Mouse (Mus musculus) frontal cortex, postnatal 14 days (tissue): ENCODE results near the gene Btbd6.

Experiments used
- DNase-seq, 2 experiments: peaks; one replicate each; pipeline ENCODE4 v3.0.0; 2022; ENCODE audit warnings: low spot score in 2 of 2

Gene Btbd6

DNA sequence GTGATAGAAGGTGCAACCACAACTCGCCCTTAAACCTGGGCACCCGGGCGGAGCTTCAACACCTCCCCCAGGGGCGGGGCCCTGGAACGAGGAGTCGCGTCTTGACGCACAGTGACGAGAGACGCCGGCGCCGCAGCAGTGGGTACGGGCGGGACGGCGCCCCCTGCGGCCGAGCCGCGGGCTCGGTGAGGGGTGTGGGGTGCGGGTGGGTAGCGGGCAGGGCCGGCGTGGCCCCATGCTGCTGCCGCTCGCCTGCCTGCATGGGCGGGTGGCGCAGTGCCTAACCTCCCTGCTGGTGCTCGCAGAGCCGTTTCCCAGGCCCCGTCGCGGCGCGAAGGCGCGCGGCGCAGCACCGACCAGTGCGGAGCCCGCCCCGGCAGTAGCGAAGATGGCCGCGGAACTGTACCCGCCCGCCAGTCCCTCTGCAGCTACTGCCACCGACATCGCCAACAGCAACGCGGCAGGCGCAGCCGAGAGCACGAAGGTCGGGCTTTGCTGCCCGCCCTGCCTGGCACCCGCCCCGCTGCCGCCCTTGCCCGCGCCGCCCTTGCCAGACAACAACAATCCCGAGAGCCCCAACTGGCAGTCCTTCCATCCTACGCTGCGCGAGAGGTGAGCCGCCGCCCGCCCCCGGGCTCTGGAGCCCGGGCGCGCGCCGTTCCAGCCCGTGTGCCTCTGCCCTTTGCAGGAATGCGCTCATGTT is at the start of gene Btbd6:
Btbd6 (plus strand) TSS at position 112 of the 703 bp plus-strand sequence.
- DNase-seq, result peak; percentile 80 to 85

- no peak for DNase-seq
Observed at GRCm38 (mm10) chr12:112927265-112927664, 49.0 kb upstream of the Btbd6 start.

DNA sequence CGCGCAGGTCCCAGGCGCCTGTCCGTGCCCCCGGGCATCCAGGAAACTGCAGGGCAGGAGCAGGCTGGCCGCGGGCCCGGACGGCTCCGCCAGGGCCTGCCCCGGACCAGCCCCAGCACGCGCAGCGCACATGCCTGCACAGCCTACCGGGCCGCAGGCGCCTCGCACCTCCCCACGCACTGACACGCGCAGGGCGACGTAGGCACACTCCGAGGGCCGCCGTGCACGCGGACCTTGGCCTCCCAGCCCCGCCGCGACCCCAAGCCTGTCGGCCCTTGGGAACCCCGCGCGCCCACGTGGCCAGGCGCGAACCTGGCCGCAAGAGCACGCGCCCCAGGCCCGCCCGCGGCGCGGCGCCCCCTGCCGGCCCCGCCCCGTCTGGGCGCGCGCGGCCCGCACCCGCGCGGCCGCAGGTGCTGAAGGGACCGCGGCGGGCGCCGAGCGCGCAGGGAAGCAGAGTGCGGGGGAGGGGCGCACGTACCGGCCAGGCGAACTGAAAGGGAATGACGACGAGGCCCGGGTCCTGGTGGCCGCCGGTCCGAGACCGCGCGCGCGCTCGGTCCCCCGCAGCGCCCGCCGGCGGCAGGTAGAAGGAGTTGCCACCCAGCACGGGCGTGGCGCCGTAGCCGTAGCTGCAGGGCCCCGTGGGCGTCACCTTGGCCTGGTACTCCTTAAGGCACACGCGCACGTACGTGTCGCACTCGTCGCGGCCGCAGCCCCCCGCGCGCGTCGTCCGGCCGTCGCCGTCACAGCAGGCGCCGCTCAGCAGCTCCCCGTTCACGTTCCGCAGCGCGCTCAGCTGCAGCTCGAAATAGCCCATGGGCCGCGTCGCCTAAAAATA is 47.7 kb upstream of the Btbd6 start:
- peak; percentile 57 to 64 for DNase-seq

DNA sequence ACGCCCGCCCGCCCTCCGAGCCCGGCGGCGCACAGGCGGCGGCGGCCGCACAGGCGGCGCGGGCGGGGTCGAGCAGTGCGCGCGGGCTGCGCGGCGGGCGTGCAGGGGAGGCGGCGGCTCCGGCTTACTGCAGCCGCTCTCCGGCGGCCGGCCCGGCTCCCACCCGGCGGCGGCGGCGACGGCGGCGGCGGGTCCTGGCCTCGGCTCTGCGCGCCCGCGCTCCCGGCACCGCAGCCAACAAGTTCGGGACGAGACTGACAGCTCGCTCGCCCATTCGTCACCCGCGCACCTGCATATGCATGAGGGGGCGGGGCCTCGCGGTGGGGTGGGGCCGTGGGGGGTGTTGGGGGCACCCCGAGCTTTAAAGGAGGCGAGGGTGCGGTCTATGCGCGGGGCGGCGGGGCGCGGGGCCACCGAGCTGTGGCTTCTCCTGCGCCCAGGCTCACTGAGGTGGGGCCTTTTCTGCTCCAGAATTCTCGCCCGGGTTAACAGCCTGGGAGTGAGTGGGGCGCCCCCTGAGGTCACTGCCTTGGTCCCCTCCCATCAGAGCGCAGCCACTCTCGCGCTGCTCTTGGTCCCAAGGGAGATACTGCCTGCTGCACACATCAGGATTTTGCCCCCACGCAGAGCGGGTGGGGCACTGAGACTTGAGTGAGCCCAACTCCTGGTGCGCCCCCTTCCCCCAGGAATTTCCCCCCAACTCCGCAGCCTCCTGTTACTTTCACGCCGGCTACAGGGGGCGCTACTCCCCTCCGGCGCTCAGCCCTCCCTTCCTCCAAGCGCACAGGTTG is 46.5 kb upstream of the Btbd6 start, which contains the start of gene Jag2:
Jag2 (minus strand) TSS at position 215 of the 791 bp plus-strand sequence.
- DNase-seq, result peak; percentile 59 to 60

DNA sequence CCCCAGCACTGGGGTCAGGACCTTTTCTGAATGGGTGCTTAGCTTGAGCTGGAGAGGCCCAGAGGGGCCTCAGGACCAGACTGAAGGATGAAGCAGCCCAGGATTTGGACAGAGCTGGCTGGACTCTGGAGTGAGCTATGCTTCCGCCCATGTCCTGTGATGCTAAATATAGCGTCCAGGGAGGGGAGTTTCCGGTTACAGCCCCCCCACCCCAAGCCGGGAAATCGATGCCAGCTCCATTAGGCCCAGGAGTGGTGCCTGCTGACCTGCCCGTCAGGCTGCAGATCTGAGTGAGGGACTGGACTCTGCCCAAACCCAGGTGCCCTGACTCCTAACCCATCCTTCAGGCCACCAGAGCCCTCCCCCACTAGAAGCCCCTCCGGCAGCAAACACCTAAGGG is 43.6 kb upstream of the Btbd6 start:
- DNase-seq, result no peak

DNA sequence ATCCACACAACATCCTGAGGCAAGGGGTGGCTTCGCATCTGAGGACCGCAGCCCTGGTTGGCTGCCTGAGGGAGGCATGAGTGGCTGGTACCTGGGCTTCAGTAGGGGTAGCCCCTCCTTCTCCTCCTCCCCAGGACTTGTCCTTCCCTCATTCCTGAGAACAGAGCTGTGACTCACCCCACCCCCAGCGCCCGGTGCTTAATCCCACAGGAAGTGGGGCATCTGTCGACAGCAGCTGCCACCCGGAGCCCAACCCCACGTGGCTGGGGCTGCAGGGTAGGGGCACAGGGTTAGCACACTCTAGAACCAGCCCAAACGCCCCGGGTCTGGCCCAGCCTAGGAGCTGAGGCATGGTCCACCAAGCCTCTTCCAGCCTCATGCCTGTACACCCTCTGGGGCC is 38.4 kb upstream of the Btbd6 start:
- no peak for DNase-seq

DNA sequence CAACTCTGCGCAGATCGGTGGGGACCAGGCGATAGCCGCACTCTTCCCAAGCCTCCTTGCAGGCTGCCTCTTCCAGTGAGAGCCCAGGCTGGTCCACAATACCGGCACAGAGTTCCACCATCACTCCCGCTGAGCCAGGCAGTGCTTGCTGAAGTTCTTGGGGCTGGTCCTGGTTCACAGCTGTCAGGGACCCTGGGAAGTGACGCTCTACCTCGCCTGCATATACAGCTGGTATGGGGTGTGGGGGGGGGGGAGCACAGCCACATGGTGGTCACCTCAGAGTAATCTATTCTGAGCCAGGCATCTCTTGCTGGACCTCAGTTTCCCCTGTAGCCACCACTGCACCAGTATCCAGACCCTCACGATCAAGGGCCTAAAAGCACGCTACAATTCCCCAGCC is 37.9 kb upstream of the Btbd6 start:
- DNase-seq, result no peak

- no peak for DNase-seq
Observed at GRCm38 (mm10) chr12:112938873-112939565, 37.3 kb upstream of the Btbd6 start.

DNA sequence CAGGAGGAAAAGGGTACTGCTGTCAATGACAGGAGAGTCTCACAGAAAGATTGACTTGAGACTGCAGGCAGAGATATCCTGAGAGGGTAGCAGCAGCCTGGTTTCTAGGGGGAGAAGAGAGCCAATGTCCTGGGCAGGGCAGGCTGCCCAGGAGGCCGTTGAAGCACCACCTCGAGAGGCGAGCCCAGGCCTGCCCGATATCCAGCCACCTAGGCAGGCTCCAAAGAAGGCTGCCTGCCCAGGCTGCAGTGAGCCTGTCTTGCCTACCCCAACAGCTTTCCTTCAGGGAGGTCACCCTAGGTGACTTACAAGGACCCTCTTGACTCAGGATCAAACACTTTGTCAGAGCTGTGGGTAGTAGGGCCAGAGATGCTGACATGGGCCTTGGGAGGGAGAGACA is 36.0 kb upstream of the Btbd6 start:
- no peak for DNase-seq

- DNase-seq, result no peak
Observed at GRCm38 (mm10) chr12:112940710-112941109, 35.6 kb upstream of the Btbd6 start.

DNA sequence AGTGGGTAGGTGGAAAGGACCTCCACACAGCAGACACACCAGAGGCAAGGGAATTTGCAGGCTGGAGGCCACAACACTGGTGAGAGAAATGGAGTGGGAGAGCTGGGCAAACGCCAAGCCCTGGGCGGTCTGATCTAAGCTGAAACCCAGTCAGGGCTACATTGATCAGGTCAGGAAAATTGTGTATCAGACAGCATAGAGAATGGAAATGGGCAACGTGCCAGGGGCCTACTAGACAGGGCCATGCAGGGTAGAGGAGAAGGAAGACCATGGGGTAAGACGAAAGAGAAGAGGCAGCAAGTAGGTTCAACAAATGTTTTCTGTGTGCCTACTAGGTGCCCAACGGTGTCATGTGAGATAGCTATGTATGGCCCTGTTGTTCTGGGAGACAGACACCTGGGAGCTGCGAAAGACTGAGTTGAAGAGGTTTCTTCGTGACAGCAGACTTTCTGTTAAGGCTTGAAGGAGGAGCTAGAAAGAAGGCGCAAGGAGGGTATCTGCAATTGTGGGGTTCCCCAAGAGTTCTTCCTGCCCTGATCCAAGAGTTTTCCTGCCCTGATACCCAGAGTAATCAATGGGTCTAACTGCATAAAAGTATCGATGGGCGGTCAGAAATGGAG is 35.0 kb upstream of the Btbd6 start:
- no peak for DNase-seq

GRCm38 (mm10) chr12:112941776-112942713 is 34.2 kb upstream of the Btbd6 start, which contains the start of gene Nudt14:
Gene Nudt14, minus strand, starts transcription at chr12:112942124.
- DNase-seq, result peak in 1 of 2 experiments; percentile 57

DNA sequence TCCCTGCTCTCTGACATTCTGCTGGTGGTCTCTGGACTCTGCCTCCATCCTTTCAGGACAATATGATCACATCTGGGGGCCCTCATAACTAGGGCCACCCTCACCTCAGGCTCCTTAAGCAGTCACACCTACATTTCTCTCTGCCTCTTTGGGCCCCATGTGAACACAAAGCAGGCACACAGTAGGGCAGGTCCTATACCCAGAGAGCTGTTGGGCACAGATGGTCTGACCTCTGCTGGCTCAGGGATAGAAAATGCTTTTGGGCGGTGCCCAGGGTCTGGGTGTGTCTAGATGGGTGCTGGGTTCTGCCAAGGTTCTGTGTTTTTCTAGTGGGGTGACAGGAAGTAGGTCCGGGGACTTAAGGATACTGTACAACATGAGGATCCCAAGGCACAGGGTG is 32.6 kb upstream of the Btbd6 start:
- no peak for DNase-seq

GRCm38 (mm10) chr12:112947307-112947706 is 29.0 kb upstream of the Btbd6 start:
- DNase-seq, result no peak

DNA sequence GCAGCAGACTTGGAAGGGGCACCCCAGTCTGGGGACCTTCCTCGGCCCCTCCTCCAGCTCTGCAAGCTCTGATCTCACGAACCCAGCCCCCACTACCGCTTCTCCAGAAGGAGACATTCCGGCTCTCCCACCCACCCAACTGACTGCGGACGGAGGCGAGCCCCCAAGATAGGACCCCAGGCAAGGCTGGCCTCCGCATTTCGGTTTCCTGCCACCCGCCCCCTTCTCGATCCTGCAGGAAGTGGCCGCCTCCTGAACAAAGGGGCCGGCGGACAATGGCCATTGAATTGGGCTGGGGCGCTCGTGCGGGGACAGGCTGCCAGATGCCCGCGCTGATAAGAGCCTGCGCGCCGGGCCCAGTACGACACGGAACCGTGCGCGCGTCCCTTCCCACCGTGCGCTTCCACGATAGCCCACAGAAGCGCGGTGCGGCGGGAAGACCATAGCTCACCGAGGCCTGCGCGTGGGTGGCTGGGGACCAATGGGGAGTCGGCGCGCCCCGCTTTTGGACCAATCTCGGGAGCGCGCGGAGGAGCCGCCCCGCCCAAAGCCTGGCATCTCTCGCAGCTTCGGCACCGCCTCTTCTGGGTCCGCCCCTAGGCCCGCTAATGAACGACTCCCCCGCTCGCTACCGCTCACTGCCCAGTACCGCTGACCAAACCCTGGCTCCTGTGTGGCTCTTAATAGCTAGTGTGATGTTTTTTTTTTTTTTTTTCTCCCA is 26.1 kb upstream of the Btbd6 start:
- peak; percentile 86 to 92 for DNase-seq

GRCm38 (mm10) chr12:112950761-112951129 is 25.5 kb upstream of the Btbd6 start:
- no peak for DNase-seq

DNA sequence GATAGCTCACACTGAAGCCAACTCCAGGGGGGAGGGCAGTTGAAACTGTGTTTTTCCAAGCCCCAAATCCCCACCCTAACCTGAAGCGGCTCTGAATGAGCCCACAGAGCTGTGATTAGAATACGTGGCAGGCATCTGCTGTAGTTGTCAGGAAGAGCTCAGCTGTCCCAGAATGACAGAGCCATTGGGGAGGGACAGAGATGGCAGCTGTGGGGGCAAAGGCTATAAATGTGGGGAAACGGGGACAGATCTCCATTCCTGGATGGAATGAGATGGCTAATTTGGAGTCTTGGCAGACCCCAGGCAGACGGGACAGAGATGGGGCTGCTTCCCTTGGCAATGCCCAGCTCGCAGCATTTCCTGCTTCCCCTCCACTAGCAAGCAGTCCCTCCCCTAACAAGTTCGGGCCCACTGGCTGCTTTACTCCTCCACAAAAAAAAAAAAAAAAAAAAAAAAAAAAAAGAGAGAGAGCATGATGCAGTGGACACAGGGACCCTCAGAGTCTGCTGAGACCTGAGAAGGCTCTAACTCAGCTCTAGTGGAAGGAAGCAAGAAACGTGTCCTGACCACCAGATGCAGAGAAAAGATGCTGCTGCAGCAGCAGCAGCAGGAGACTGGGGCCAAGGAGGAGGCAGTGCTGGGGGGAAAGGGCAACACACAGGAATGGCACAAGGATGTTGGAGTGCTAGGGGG is 25.0 kb upstream of the Btbd6 start:
- no peak for DNase-seq

GRCm38 (mm10) chr12:112952433-112952832 is 23.8 kb upstream of the Btbd6 start:
- DNase-seq, result no peak
